Mouse (Mus musculus) intestine, embryonic 16.5 days (tissue): Measurements from ENCODE around the gene Olfr61. TPM values are rescaled to one million over a fixed set of nuclear protein-coding genes. Genes with fewer than 3 reads are reported as not detected.

ENCODE experiments used
- polyA plus RNA-seq: library from polyadenylated mRNA; unstranded; fragments of >200 nt; fragmentation: Nextera tagmentation; extraction: Ambion mirVana; gene quantifications from 2 replicates; pipeline ENCODE4 v1.2.1, GENCODE M21; 2015

The Olfr61 gene
- polyA plus RNA-seq, 1 experiment from 2014 or later: not detected

Other genes with a start within 250 kb of the Olfr61 start
- not detected in 2 replicates for gene Olfr531, start 226.1 kb upstream of the Olfr61 start, polyA plus RNA-seq
- gene Olfr532, start 207.3 kb upstream of the Olfr61 start, polyA plus RNA-seq: not detected in 2 replicates
- gene Olfr533, start 165.6 kb upstream of the Olfr61 start, polyA plus RNA-seq: not detected in 2 replicates
- not detected in 2 replicates for gene Olfr535, start 144.8 kb upstream of the Olfr61 start, polyA plus RNA-seq
- not detected in 2 replicates for gene Olfr536, start 121.6 kb upstream of the Olfr61 start, polyA plus RNA-seq
- gene Olfr538, start 61.1 kb upstream of the Olfr61 start, polyA plus RNA-seq: not detected in 2 replicates
- not detected in 2 replicates for gene Olfr46, start 27.7 kb upstream of the Olfr61 start, polyA plus RNA-seq
- gene Olfr53, start 17.5 kb downstream of the Olfr61 start, polyA plus RNA-seq: not detected in 2 replicates
- not detected in 2 replicates for gene Olfr539, start 31.0 kb downstream of the Olfr61 start, polyA plus RNA-seq
- gene Olfr45, start 53.0 kb downstream of the Olfr61 start, polyA plus RNA-seq: not detected in 2 replicates
- not detected in 2 replicates for gene Olfr541, start 68.3 kb downstream of the Olfr61 start, polyA plus RNA-seq
- not detected in 2 replicates for gene Cyp2e1, start 134.8 kb downstream of the Olfr61 start, polyA plus RNA-seq
- gene Syce1, start 158.9 kb downstream of the Olfr61 start, polyA plus RNA-seq: 0.18 and 0.38 TPM in 2 replicates
- 0.95 and 1.1 TPM in 2 replicates for gene Zfp941, start 193.2 kb downstream of the Olfr61 start, polyA plus RNA-seq
- 6.1 and 7.5 TPM in 2 replicates for gene Urah, start 206.0 kb downstream of the Olfr61 start, polyA plus RNA-seq
- not detected in 2 replicates for gene Scgb1c1, start 216.6 kb downstream of the Olfr61 start, polyA plus RNA-seq
- not detected in 2 replicates for gene Odf3, start 218.8 kb downstream of the Olfr61 start, polyA plus RNA-seq
- not detected in 2 replicates for gene Gm45785, start 227.4 kb downstream of the Olfr61 start, polyA plus RNA-seq
- gene Ric8a, start 228.0 kb downstream of the Olfr61 start, polyA plus RNA-seq: 68.3 and 70.1 TPM in 2 replicates
- 33.1 and 35.1 TPM in 2 replicates for gene Bet1l, start 228.6 kb downstream of the Olfr61 start, polyA plus RNA-seq